ENCODE assay signal across 41 mouse cellular contexts in genomic region chr12:119276282-119276681, GRCm38 (mm10). TPM values are rescaled to one million over a fixed set of nuclear protein-coding genes. Genes with fewer than 3 reads are reported as not detected.
"Had no signal": no experiment of that assay in that cellular context is flagged by ENCODE, and none has a peak within 500 bp of the region (broad histone marks: within the 10 kb centered on the region; RNA-seq: fewer than 3 reads in every experiment).

No protein-coding gene starts in this region.

- H3K4me1 ChIP-seq: heart, embryonic 10.5 days; heart, embryonic 12.5 days; heart, embryonic 13.5 days; heart, embryonic 15.5 days; hindbrain, embryonic 15.5 days; intestine, embryonic 15.5 days; kidney, embryonic 15.5 days had no signal

- H3K27me3 ChIP-seq: heart, embryonic 12.5 days; heart, embryonic 13.5 days; heart, embryonic 15.5 days; hindbrain, embryonic 12.5 days; hindbrain, embryonic 15.5 days; intestine, embryonic 15.5 days; kidney, embryonic 15.5 days had no signal

- H3K4me3 ChIP-seq: heart, embryonic 10.5 days; heart, embryonic 12.5 days; heart, embryonic 13.5 days; heart, embryonic 15.5 days; hindbrain, embryonic 10.5 days; hindbrain, embryonic 12.5 days; hindbrain, embryonic 15.5 days; intestine, embryonic 15.5 days; kidney, embryonic 15.5 days; layer of hippocampus, adult 2 months; left cerebral cortex, adult 2 months had no signal

- H3K4me2 ChIP-seq: heart, embryonic 11.5 days; heart, embryonic 12.5 days; heart, embryonic 13.5 days; heart, embryonic 15.5 days; hindbrain, embryonic 12.5 days; hindbrain, embryonic 14.5 days; hindbrain, embryonic 15.5 days; intestine, embryonic 15.5 days; kidney, embryonic 15.5 days had no signal

- H3K27ac ChIP-seq: heart, embryonic 10.5 days; heart, embryonic 13.5 days; heart, embryonic 15.5 days; hindbrain, embryonic 10.5 days; hindbrain, embryonic 12.5 days; hindbrain, embryonic 14.5 days; hindbrain, embryonic 15.5 days; hindbrain, postnatal 0 days; intestine, embryonic 15.5 days; kidney, embryonic 15.5 days; kidney, postnatal 0 days; layer of hippocampus, adult 2 months; left cerebral cortex, adult 2 months had no signal

- H3K36me3 ChIP-seq: heart, embryonic 10.5 days; heart, embryonic 12.5 days; heart, embryonic 13.5 days; heart, embryonic 15.5 days; hindbrain, embryonic 10.5 days; hindbrain, embryonic 12.5 days; hindbrain, embryonic 15.5 days; intestine, embryonic 15.5 days; kidney, embryonic 15.5 days had no signal

- ATAC-seq: hindbrain, embryonic 16.5 days; hindbrain, postnatal 0 days; inflammation-experienced regulatory T-cells, adult 6 months; intestine, embryonic 15.5 days; intestine, embryonic 16.5 days; intestine, postnatal 0 days had no signal

- H3K9ac ChIP-seq: heart, embryonic 12.5 days; heart, embryonic 13.5 days; heart, embryonic 15.5 days; hindbrain, embryonic 12.5 days; hindbrain, embryonic 14.5 days; hindbrain, embryonic 15.5 days; intestine, embryonic 15.5 days; kidney, embryonic 15.5 days had no signal

- DNase-seq: heart, postnatal 14 days; heart, postnatal 36 days; heart, postnatal 4 days; kidney, adult 11 months; kidney, adult 18-20 months; kidney, adult 2 months; kidney, adult 8-10 months; kidney, adult 9 months; kidney, postnatal 10 days; kidney, postnatal 14 days; kidney, postnatal 25 days; kidney, postnatal 36 days; kidney, postnatal 4 days; layer of hippocampus, adult 9-11 months; layer of hippocampus, postnatal 36 days had no signal

- H3K9me3 ChIP-seq: heart, embryonic 10.5 days; heart, embryonic 12.5 days; heart, embryonic 13.5 days; heart, embryonic 15.5 days; hindbrain, embryonic 10.5 days; hindbrain, embryonic 12.5 days; hindbrain, embryonic 15.5 days; intestine, embryonic 15.5 days; kidney, embryonic 15.5 days had no signal

RNA-seq across cellular contexts. Expression of gene Itgb8, which starts 37.7 kb away (rescaled TPM):
- total RNA-seq: hematopoietic stem cell, adult 5-6 weeks had no signal

RNA-seq across cellular contexts. Expression of gene Macc1, which starts 37.8 kb away (rescaled TPM):
- total RNA-seq: heart, postnatal 14 days; heart, postnatal 25 days; heart, postnatal 36 days; heart, postnatal 4 days; hematopoietic stem cell, adult 5-6 weeks; layer of hippocampus, adult 2 months; layer of hippocampus, postnatal 10 days; layer of hippocampus, postnatal 14 days; layer of hippocampus, postnatal 25 days; layer of hippocampus, postnatal 36 days had no signal
- polyA plus RNA-seq: heart, embryonic 14.5 days; heart, postnatal 0 days; hindbrain, embryonic 14.5 days; hindbrain, embryonic 15.5 days; hindbrain, embryonic 16.5 days; inflammation-experienced regulatory T-cells, adult 6 months had no signal
